Mouse (Mus musculus): ENCODE results near the gene Bfar. TPM values are rescaled to one million over a fixed set of nuclear protein-coding genes. Genes with fewer than 3 reads are reported as not detected.

The Bfar gene
- polyA plus RNA-seq, 1 experiment = 30.2 TPM

- H3K27ac ChIP-seq (ENCODE audit: insufficient read depth, low read depth, low read length) = no peak overlapping the region
- 0 out of 2 replicates have a peak, but pooled peaks cover 1% of the 10 kb centered on the region for H3K36me3 ChIP-seq (ENCODE audit: control insufficient read depth, insufficient read depth, low read length)
- 58% methylated on average over 5 of the region's 5 CpGs for WGBS
- peaks cover 2% of the 10 kb centered on the region; the same call in 1 of the 2 replicates for H3K4me1 ChIP-seq (ENCODE audit: control insufficient read depth, insufficient read depth, low read length)
- no peak overlapping the region for H3K4me3 ChIP-seq (ENCODE audit: insufficient read depth, low read depth, low read length)
- TF ChIP-seq CTCF (conservative IDR thresholded peaks at IDR 0.05; ENCODE audit: insufficient read depth, insufficient read length, low read depth, low read length) (no peak), POLR2A (IDR thresholded peaks at IDR 0.05; ENCODE audit: low read depth, low read length) (no peak)
- H3K27me3 ChIP-seq (replicated peaks; ENCODE audit: control insufficient read depth, insufficient read depth, low read length) = no peaks in the 10 kb centered on the region
- DNase-seq = peak; percentile 8
Observed at GRCm38 (mm10) chr16:13673114-13673513, 1.5 kb downstream of the Bfar start.

- Histone ChIP-seq H3K27ac (ENCODE audit: insufficient read depth, low read depth, low read length) (no peak overlapping the region), H3K36me3 (ENCODE audit: control insufficient read depth, insufficient read depth, low read length) (0 out of 2 replicates have a peak, but pooled peaks cover 1% of the 10 kb centered on the region), H3K4me1 (ENCODE audit: control insufficient read depth, insufficient read depth, low read length) (peaks cover 5% of the 10 kb centered on the region; the same call in 1 of the 2 replicates), H3K4me3 (ENCODE audit: insufficient read depth, low read depth, low read length) (no peak overlapping the region), H3K27me3 (replicated peaks; ENCODE audit: control insufficient read depth, insufficient read depth, low read length) (no peaks in the 10 kb centered on the region)
- WGBS = 55% methylated on average over 3 of the region's 3 CpGs
- DNase-seq = no peak
- TF ChIP-seq CTCF (conservative IDR thresholded peaks at IDR 0.05; ENCODE audit: insufficient read depth, insufficient read length, low read depth, low read length) (no peak), POLR2A (IDR thresholded peaks at IDR 0.05; ENCODE audit: low read depth, low read length) (no peak)
Observed at GRCm38 (mm10) chr16:13674511-13674910, 2.9 kb downstream of the Bfar start.

- 71% methylated on average over 3 of the region's 3 CpGs for WGBS
- 0 out of 2 replicates have a peak, but pooled peaks cover 1% of the 10 kb centered on the region for H3K36me3 ChIP-seq (ENCODE audit: control insufficient read depth, insufficient read depth, low read length)
- peaks cover 3% of the 10 kb centered on the region; the same call in 1 of the 2 replicates for H3K4me1 ChIP-seq (ENCODE audit: control insufficient read depth, insufficient read depth, low read length)
- TF ChIP-seq POLR2A (IDR thresholded peaks at IDR 0.05; ENCODE audit: low read depth, low read length) (no peak), CTCF (conservative IDR thresholded peaks at IDR 0.05; ENCODE audit: insufficient read depth, insufficient read length, low read depth, low read length) (no peak)
- H3K4me3 ChIP-seq (ENCODE audit: insufficient read depth, low read depth, low read length) = no peak overlapping the region
- DNase-seq = peak; percentile 17
- H3K27me3 ChIP-seq (replicated peaks; ENCODE audit: control insufficient read depth, insufficient read depth, low read length) = no peaks in the 10 kb centered on the region
- no peak overlapping the region; the same call in 1 of the 2 replicates for H3K27ac ChIP-seq (ENCODE audit: insufficient read depth, low read depth, low read length)
Observed at GRCm38 (mm10) chr16:13678601-13679319, 7.1 kb downstream of the Bfar start.

GRCm38 (mm10) chr16:13698998-13699397, 27.3 kb downstream of the Bfar start:
- Histone ChIP-seq H3K4me1 (ENCODE audit: control insufficient read depth, insufficient read depth, low read length) (no peaks in the 10 kb centered on the region), H3K4me3 (ENCODE audit: insufficient read depth, low read depth, low read length) (no peak overlapping the region), H3K27ac (ENCODE audit: insufficient read depth, low read depth, low read length) (no peak overlapping the region), H3K27me3 (replicated peaks; ENCODE audit: control insufficient read depth, insufficient read depth, low read length) (no peaks in the 10 kb centered on the region), H3K36me3 (ENCODE audit: control insufficient read depth, insufficient read depth, low read length) (peaks cover 10% of the 10 kb centered on the region)
- TF ChIP-seq CTCF (conservative IDR thresholded peaks at IDR 0.05; ENCODE audit: insufficient read depth, insufficient read length, low read depth, low read length) = peak; percentile 46
- TF ChIP-seq POLR2A (IDR thresholded peaks at IDR 0.05; ENCODE audit: low read depth, low read length) = no peak
- DNase-seq = no peak
- WGBS = 89% methylated on average over 7 of the region's 7 CpGs

GRCm38 (mm10) chr16:13702184-13702583, 30.5 kb downstream of the Bfar start:
- H3K4me1 ChIP-seq (ENCODE audit: control insufficient read depth, insufficient read depth, low read length) = no peaks in the 10 kb centered on the region
- H3K36me3 ChIP-seq (ENCODE audit: control insufficient read depth, insufficient read depth, low read length) = peaks cover 10% of the 10 kb centered on the region
- TF ChIP-seq POLR2A (IDR thresholded peaks at IDR 0.05; ENCODE audit: low read depth, low read length) = no peak
- no peak for TF ChIP-seq CTCF (conservative IDR thresholded peaks at IDR 0.05; ENCODE audit: insufficient read depth, insufficient read length, low read depth, low read length)
- DNase-seq = peak; percentile 13
- H3K27ac ChIP-seq (ENCODE audit: insufficient read depth, low read depth, low read length) = no peak overlapping the region
- WGBS = 97% methylated on average over 7 of the region's 7 CpGs
- H3K27me3 ChIP-seq (replicated peaks; ENCODE audit: control insufficient read depth, insufficient read depth, low read length) = no peaks in the 10 kb centered on the region
- H3K4me3 ChIP-seq (ENCODE audit: insufficient read depth, low read depth, low read length) = no peak overlapping the region

- TF ChIP-seq CTCF (conservative IDR thresholded peaks at IDR 0.05; ENCODE audit: insufficient read depth, insufficient read length, low read depth, low read length) (no peak), POLR2A (IDR thresholded peaks at IDR 0.05; ENCODE audit: low read depth, low read length) (no peak)
- peaks cover 6% of the 10 kb centered on the region for H3K36me3 ChIP-seq (ENCODE audit: control insufficient read depth, insufficient read depth, low read length)
- no peak for DNase-seq
Observed at GRCm38 (mm10) chr16:13704676-13705075, 33.0 kb downstream of the Bfar start.

GRCm38 (mm10) chr16:13714910-13715309, 43.3 kb downstream of the Bfar start:
- H3K4me3 ChIP-seq (ENCODE audit: insufficient read depth, low read depth, low read length) = no peak overlapping the region
- no peaks in the 10 kb centered on the region for H3K4me1 ChIP-seq (ENCODE audit: control insufficient read depth, insufficient read depth, low read length)
- H3K27me3 ChIP-seq (replicated peaks; ENCODE audit: control insufficient read depth, insufficient read depth, low read length) = no peaks in the 10 kb centered on the region
- H3K27ac ChIP-seq (ENCODE audit: insufficient read depth, low read depth, low read length) = no peak overlapping the region
- TF ChIP-seq CTCF (conservative IDR thresholded peaks at IDR 0.05; ENCODE audit: insufficient read depth, insufficient read length, low read depth, low read length) (no peak), POLR2A (IDR thresholded peaks at IDR 0.05; ENCODE audit: low read depth, low read length) (no peak)
- no peaks in the 10 kb centered on the region for H3K36me3 ChIP-seq (ENCODE audit: control insufficient read depth, insufficient read depth, low read length)
- peak; percentile 20 for DNase-seq
- 67% methylated on average over 3 of the region's 3 CpGs for WGBS

More at GRCm38 (mm10) chr16:13704676-13705075, 33.0 kb downstream of the Bfar start:
- no peaks in the 10 kb centered on the region for H3K4me1 ChIP-seq (ENCODE audit: control insufficient read depth, insufficient read depth, low read length)
- no peak overlapping the region for H3K4me3 ChIP-seq (ENCODE audit: insufficient read depth, low read depth, low read length)
- no peak overlapping the region for H3K27ac ChIP-seq (ENCODE audit: insufficient read depth, low read depth, low read length)
- H3K27me3 ChIP-seq (replicated peaks; ENCODE audit: control insufficient read depth, insufficient read depth, low read length) = no peaks in the 10 kb centered on the region
- WGBS = 96% methylated on average over 10 of the region's 10 CpGs
